Mouse (Mus musculus) heart, postnatal 0 days (tissue): ENCODE data around the gene Pou6f1.

Source experiments
- CTCF ChIP-seq: IDR thresholded peaks from 2 replicates; pipeline ENCODE4 v1.5.1; 2016; ENCODE audit warnings: antibody characterized with exemption, control low read depth, low read depth
- EP300 ChIP-seq: IDR thresholded peaks from 2 replicates; pipeline ENCODE4 v1.6.1; 2016; ENCODE audit warnings: antibody characterized with exemption, low read depth

DNA sequence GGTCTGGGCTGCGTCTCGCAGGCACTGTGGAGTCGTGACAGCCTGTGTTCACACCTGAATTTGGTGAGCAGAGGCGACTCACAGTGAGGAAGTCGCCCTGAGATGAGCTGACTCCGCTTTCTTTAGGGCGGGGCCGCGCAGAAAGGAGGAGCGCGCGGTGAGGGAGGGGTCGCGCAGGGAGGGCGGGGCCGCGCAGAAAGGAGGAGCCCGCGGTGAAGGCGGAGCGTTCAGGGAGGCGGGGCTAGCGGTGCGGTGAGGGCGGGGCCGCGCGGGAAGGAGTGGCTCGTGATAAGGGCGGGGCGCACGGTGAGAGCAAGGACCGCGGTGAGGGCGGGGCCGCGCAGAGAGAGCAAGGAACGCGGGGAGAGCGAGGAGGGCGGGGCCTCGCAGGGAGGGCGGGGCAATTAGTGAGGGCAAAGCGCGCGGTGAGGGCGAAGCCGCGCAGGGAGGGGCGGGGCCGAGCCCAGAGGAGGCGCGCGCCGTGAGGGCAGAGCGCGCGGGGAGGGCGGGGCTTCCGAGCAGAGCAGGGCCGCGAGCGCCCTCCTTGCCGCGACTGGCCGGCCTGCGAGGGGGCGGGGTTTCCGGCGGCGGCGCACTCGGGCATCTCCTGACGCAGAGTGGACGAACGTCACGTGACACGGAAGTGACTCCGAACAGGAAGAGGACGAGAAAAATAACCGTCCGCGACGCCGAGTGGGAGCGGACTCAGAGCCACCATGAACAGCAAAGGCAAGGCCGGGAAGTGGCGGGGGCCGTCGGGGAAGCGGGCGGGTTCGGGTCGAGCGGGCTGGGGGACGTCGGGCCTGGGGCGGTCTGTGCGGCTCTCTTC lies 15.4 kb upstream of the Pou6f1 start, which contains the start of gene Dazap2:
- TF ChIP-seq CTCF (no peak), EP300 (no peak; the same call in 1 of the 2 replicates)
